Mouse (Mus musculus) MEL (cell line): ENCODE data around the gene Cryge. TPM values are rescaled to one million over a fixed set of nuclear protein-coding genes. Genes with fewer than 3 reads are reported as not detected.

ENCODE experiments used
- DNase-seq: peaks from one replicate; pipeline ENCODE4 v3.0.0; 2011; ENCODE audit warnings: low read depth, low spot score
- H3K27ac ChIP-seq: 2 replicates; pipeline ENCODE4 v1.5.1; 2012; ENCODE audit warnings: low read depth, mild to moderate bottlenecking, control low read depth, low read length, moderate library complexity; ENCODE audit not compliant: control insufficient read depth
- H3K27me3 ChIP-seq, 2 experiments: fragments of 150-350 bp in 1 of 2; sonication (generic) in 1 of 2; 2 replicates each; pipeline ENCODE4 v1.6.1; 2012; ENCODE audit warnings: low read length in 2 of 2, mild to moderate bottlenecking in 2 of 2, improper control_type of control experiment in 1 of 2, moderate library complexity in 1 of 2; ENCODE audit not compliant: insufficient read depth in 2 of 2, control insufficient read depth in 1 of 2
- H3K36me3 ChIP-seq, 2 experiments: 2 replicates each; pipeline ENCODE4 v1.6.1; 2012 to 2014; ENCODE audit warnings: low read length in 2 of 2, improper control_type of control experiment in 1 of 2, inconsistent platforms in 1 of 2, mild to moderate bottlenecking in 1 of 2; ENCODE audit not compliant: insufficient read depth in 2 of 2, control insufficient read depth in 1 of 2
- H3K4me1 ChIP-seq, 2 experiments: fragments of 150-350 bp in 1 of 2; sonication (generic) in 1 of 2; 2 replicates each; pipeline ENCODE4 v1.6.1; 2012; ENCODE audit warnings: low read length in 2 of 2, improper control_type of control experiment in 1 of 2, mild to moderate bottlenecking in 1 of 2; ENCODE audit not compliant: insufficient read depth in 2 of 2, control insufficient read depth in 1 of 2
- H3K4me3 ChIP-seq, 2 experiments: fragments of 150-350 bp in 1 of 2; sonication (generic) in 1 of 2; 2 replicates each; pipeline ENCODE4 v1.5.1; 2012; ENCODE audit warnings: low read depth in 2 of 2, low read length in 2 of 2, mild to moderate bottlenecking in 2 of 2, moderate library complexity in 2 of 2, control low read depth in 1 of 2, improper control_type of control experiment in 1 of 2; ENCODE audit not compliant: control insufficient read depth in 1 of 2, insufficient read depth in 1 of 2
- H3K79me2 ChIP-seq: 2 replicates; pipeline ENCODE4 v1.6.1; 2012; ENCODE audit warnings: mild to moderate bottlenecking, low read length, moderate library complexity; ENCODE audit not compliant: control insufficient read depth, poor library complexity, insufficient read depth
- H3K9ac ChIP-seq: 2 replicates; pipeline ENCODE4 v1.6.1; 2012; ENCODE audit warnings: low read depth, mild to moderate bottlenecking, control low read depth, low read length, moderate library complexity; ENCODE audit not compliant: control insufficient read depth, poor library complexity, severe bottlenecking
- H3K9me3 ChIP-seq: fragments of 150-350 bp; sonication (generic); replicated peaks from 2 replicates; pipeline ENCODE4 v1.6.1; 2012; ENCODE audit warnings: mild to moderate bottlenecking, low read length, improper control_type of control experiment, moderate library complexity; ENCODE audit not compliant: insufficient read depth
- CHD2 ChIP-seq: IDR thresholded peaks from 2 replicates; pipeline ENCODE4 v1.6.1; 2011; ENCODE audit warnings: low read length, improper control_type of control experiment
- CTCF ChIP-seq, 3 experiments: IDR thresholded peaks in 2 of 3; conservative IDR thresholded peaks in 1 of 3; 2 replicates each; pipeline ENCODE4 v1.5.1; 2011 to 2012; ENCODE audit warnings: low read length in 3 of 3, low read depth in 2 of 3, mild to moderate bottlenecking in 2 of 3, improper control_type of control experiment in 1 of 3, inconsistent platforms in 1 of 3, mixed read lengths in 1 of 3, moderate library complexity in 1 of 3; ENCODE audit not compliant: control insufficient read depth in 1 of 3, insufficient read depth in 1 of 3, poor library complexity in 1 of 3, severe bottlenecking in 1 of 3
- E2F4 ChIP-seq: IDR thresholded peaks from 2 replicates; pipeline ENCODE4 v1.6.1; 2011; ENCODE audit warnings: low read depth, low read length, improper control_type of control experiment, borderline replicate concordance
- ETS1 ChIP-seq: IDR thresholded peaks from 2 replicates; pipeline ENCODE4 v1.6.1; 2012; ENCODE audit warnings: low read depth, mild to moderate bottlenecking, inconsistent platforms, low read length, improper control_type of control experiment, moderate library complexity
- GABPA ChIP-seq: IDR thresholded peaks from 2 replicates; pipeline ENCODE4 v1.6.1; 2012; ENCODE audit warnings: low read depth, mild to moderate bottlenecking, inconsistent platforms, low read length, improper control_type of control experiment, moderate library complexity
- HCFC1 ChIP-seq: IDR thresholded peaks from 2 replicates; pipeline ENCODE4 v1.6.1; 2012; ENCODE audit warnings: low read depth, mild to moderate bottlenecking, inconsistent platforms, low read length, improper control_type of control experiment, moderate library complexity
- JUND ChIP-seq: IDR thresholded peaks from 2 replicates; pipeline ENCODE4 v1.6.1; 2011; ENCODE audit warnings: low read depth, mild to moderate bottlenecking, improper control_type of control experiment, low read length
- MAFK ChIP-seq: IDR thresholded peaks from 2 replicates; pipeline ENCODE4 v1.6.1; 2011; ENCODE audit warnings: low read depth, mild to moderate bottlenecking, low read length, improper control_type of control experiment, borderline replicate concordance
- MYC ChIP-seq: IDR thresholded peaks from 2 replicates; pipeline ENCODE4 v1.6.1; 2011; ENCODE audit warnings: low read depth, mild to moderate bottlenecking, low read length, improper control_type of control experiment, moderate library complexity
- NELFE ChIP-seq: IDR thresholded peaks from 2 replicates; pipeline ENCODE4 v1.6.1; 2011; ENCODE audit warnings: low read depth, low read length, improper control_type of control experiment
- POLR2A ChIP-seq, 2 experiments: IDR thresholded peaks; 2 replicates each; pipeline ENCODE4 v1.6.1; 2011 to 2012; ENCODE audit warnings: low read length in 2 of 2, mild to moderate bottlenecking in 2 of 2, control low read depth in 1 of 2, improper control_type of control experiment in 1 of 2, low read depth in 1 of 2, moderate library complexity in 1 of 2; ENCODE audit not compliant: control insufficient read depth in 1 of 2, insufficient read depth in 1 of 2, poor library complexity in 1 of 2
- RAD21 ChIP-seq: IDR thresholded peaks from 2 replicates; pipeline ENCODE4 v1.6.1; 2011; ENCODE audit warnings: mild to moderate bottlenecking, low read depth, low read length, improper control_type of control experiment
- SIN3A ChIP-seq: IDR thresholded peaks from 2 replicates; pipeline ENCODE4 v1.6.1; 2012; ENCODE audit warnings: low read length, improper control_type of control experiment, inconsistent platforms
- SMC3 ChIP-seq: IDR thresholded peaks from 2 replicates; pipeline ENCODE4 v1.6.1; 2011; ENCODE audit warnings: low read depth, low read length, improper control_type of control experiment
- TBP ChIP-seq: IDR thresholded peaks from 2 replicates; pipeline ENCODE4 v1.8.0; 2011; ENCODE audit warnings: low read depth, low read length, improper control_type of control experiment
- TCF12 ChIP-seq: IDR thresholded peaks from 2 replicates; pipeline ENCODE4 v1.6.1; 2014; ENCODE audit warnings: low read depth, mild to moderate bottlenecking, inconsistent platforms, low read length, improper control_type of control experiment, moderate library complexity
- UBTF ChIP-seq: IDR thresholded peaks from 2 replicates; pipeline ENCODE4 v1.6.1; 2012; ENCODE audit warnings: low read depth, mild to moderate bottlenecking, inconsistent platforms, low read length, improper control_type of control experiment, moderate library complexity, borderline replicate concordance; ENCODE audit not compliant: insufficient read depth
- ZC3H11A ChIP-seq: IDR thresholded peaks from 2 replicates; pipeline ENCODE4 v1.6.1; 2012; ENCODE audit warnings: low read depth, mild to moderate bottlenecking, inconsistent platforms, low read length, improper control_type of control experiment
- ZMIZ1 ChIP-seq: IDR thresholded peaks from 2 replicates; pipeline ENCODE4 v1.6.1; 2012; ENCODE audit warnings: low read depth, mild to moderate bottlenecking, inconsistent platforms, low read length, improper control_type of control experiment, moderate library complexity
- polyA plus RNA-seq, 2 experiments: library from polyadenylated mRNA; stranded (reverse) in 1 of 2; unstranded in 1 of 2; fragments of >175 nt in 1 of 2; fragments of >200 nt in 1 of 2; gene quantifications; 2 replicates each; pipeline versions ENCODE4 v1.2.1 to v1.2.4; 2012; ENCODE audit warnings: low replicate concordance in 2 of 2, low read depth in 1 of 2; ENCODE audit not compliant: insufficient read length in 2 of 2, insufficient read depth in 1 of 2, missing spikeins in 1 of 2
- total RNA-seq: library from RNA; depleted of rRNA; stranded (reverse); fragments of 300-350 nt; gene quantifications from 2 replicates; pipeline ENCODE4 v1.2.3, GENCODE M21; 2012

Gene Cryge
- total and polyA plus RNA-seq, 3 experiments, result not detected

- peak; percentile 48 for DNase-seq
- H3K36me3 ChIP-seq, result no peaks in the 10 kb centered on the region
- no peak overlapping the region for H3K4me3 ChIP-seq
- H3K9ac ChIP-seq, result no peak overlapping the region
- peak; percentile 77 for TF ChIP-seq RAD21
- peak; percentile 64 for TF ChIP-seq ZC3H11A
- peak; percentile 49 to 76 (median 61) for TF ChIP-seq CTCF (IDR thresholded peaks at IDR 0.05 in 2 of 3, conservative IDR thresholded peaks at IDR 0.05 in 1 of 3; ENCODE audit: control insufficient read depth in 1 of 3, insufficient read depth in 1 of 3, low read depth in 2 of 3, low read length in 3 of 3, poor library complexity in 1 of 3, severe bottlenecking in 1 of 3)
- TF ChIP-seq TCF12, result no peak
- peak; percentile 68 for TF ChIP-seq SMC3
- H3K79me2 ChIP-seq, result no peaks in the 10 kb centered on the region
- H3K27ac ChIP-seq, result no peak overlapping the region
- H3K4me1 ChIP-seq, result no peaks in the 10 kb centered on the region
- no peaks in the 10 kb centered on the region for H3K9me3 ChIP-seq
- H3K27me3 ChIP-seq, result no peaks in the 10 kb centered on the region
These were observed 4.4 kb downstream of the Cryge start for GRCm38 (mm10) chr1:65046401-65047109.

- TF ChIP-seq E2F4 (no peak), CTCF (IDR thresholded peaks at IDR 0.05 in 2 of 3, conservative IDR thresholded peaks at IDR 0.05 in 1 of 3; ENCODE audit: control insufficient read depth in 1 of 3, insufficient read depth in 1 of 3, low read depth in 2 of 3, low read length in 3 of 3, poor library complexity in 1 of 3, severe bottlenecking in 1 of 3) (no peak), MYC (no peak), CHD2 (no peak), SMC3 (no peak), MAFK (no peak), JUND (no peak)
- no peaks in the 10 kb centered on the region for H3K9me3 ChIP-seq
- no peaks in the 10 kb centered on the region for H3K79me2 ChIP-seq
- H3K4me1 ChIP-seq, result no peaks in the 10 kb centered on the region
- H3K9ac ChIP-seq, result no peak overlapping the region
- no peak overlapping the region for H3K27ac ChIP-seq
- H3K27me3 ChIP-seq, result no peaks in the 10 kb centered on the region
- H3K4me3 ChIP-seq, result no peak overlapping the region
- DNase-seq, result no peak
- H3K36me3 ChIP-seq, result no peaks in the 10 kb centered on the region
These were observed 7.5 kb downstream of the Cryge start for GRCm38 (mm10) chr1:65043433-65043832.

GRCm38 (mm10) chr1:65041837-65042236, 9.1 kb downstream of the Cryge start:
- Histone ChIP-seq H3K9ac (no peak overlapping the region), H3K79me2 (no peaks in the 10 kb centered on the region), H3K9me3 (no peaks in the 10 kb centered on the region), H3K27ac (no peak overlapping the region), H3K36me3 (no peaks in the 10 kb centered on the region), H3K27me3 (no peaks in the 10 kb centered on the region), H3K4me1 (no peaks in the 10 kb centered on the region), H3K4me3 (no peak overlapping the region)
- DNase-seq, result no peak
- no peak for TF ChIP-seq ZC3H11A
- no peak for TF ChIP-seq ZMIZ1
- no peak for TF ChIP-seq GABPA
- TF ChIP-seq TBP, result no peak
- no peak for TF ChIP-seq SIN3A
- TF ChIP-seq UBTF, result no peak
- no peak for TF ChIP-seq ETS1
- TF ChIP-seq NELFE, result no peak
- no peak for TF ChIP-seq MAFK
- TF ChIP-seq HCFC1, result no peak
- TF ChIP-seq POLR2A (IDR thresholded peaks at IDR 0.05; ENCODE audit: control insufficient read depth in 1 of 2, insufficient read depth in 1 of 2, low read depth in 1 of 2, low read length in 2 of 2, poor library complexity in 1 of 2), result no peak
